Mouse (Mus musculus) MEL (cell line): ENCODE measurements at regions not wholly inside any gene's neighbourhood (a gene's known extent, or its start where the extent isn't known, plus 50 kb on each side); places are given as distances from the start of the nearest gene placed in this dataset.

Experiments
- CHD2 ChIP-seq: IDR thresholded peaks from 2 replicates; pipeline ENCODE4 v1.6.1; 2011; ENCODE audit warnings: low read length, improper control_type of control experiment
- CTCF ChIP-seq, 3 experiments: IDR thresholded peaks in 2 of 3; conservative IDR thresholded peaks in 1 of 3; 2 replicates each; pipeline ENCODE4 v1.5.1; 2011 to 2012; ENCODE audit warnings: low read length in 3 of 3, low read depth in 2 of 3, mild to moderate bottlenecking in 2 of 3, improper control_type of control experiment in 1 of 3, inconsistent platforms in 1 of 3, mixed read lengths in 1 of 3, moderate library complexity in 1 of 3; ENCODE audit not compliant: control insufficient read depth in 1 of 3, insufficient read depth in 1 of 3, poor library complexity in 1 of 3, severe bottlenecking in 1 of 3
- ELF1 ChIP-seq: IDR thresholded peaks from 2 replicates; pipeline ENCODE4 v1.6.1; 2014; ENCODE audit warnings: low read depth, mild to moderate bottlenecking, inconsistent platforms, low read length, improper control_type of control experiment, moderate library complexity
- ETS1 ChIP-seq: IDR thresholded peaks from 2 replicates; pipeline ENCODE4 v1.6.1; 2012; ENCODE audit warnings: low read depth, mild to moderate bottlenecking, inconsistent platforms, low read length, improper control_type of control experiment, moderate library complexity
- GATA1 ChIP-seq: IDR thresholded peaks from 2 replicates; pipeline ENCODE4 v1.6.1; 2011; ENCODE audit warnings: low read depth, low read length, improper control_type of control experiment
- MAFK ChIP-seq: IDR thresholded peaks from 2 replicates; pipeline ENCODE4 v1.6.1; 2011; ENCODE audit warnings: low read depth, mild to moderate bottlenecking, low read length, improper control_type of control experiment, borderline replicate concordance
- MYB ChIP-seq: IDR thresholded peaks from 2 replicates; pipeline ENCODE4 v1.6.1; 2011; ENCODE audit warnings: mild to moderate bottlenecking, low read depth, low read length, improper control_type of control experiment
- POLR2A ChIP-seq, 2 experiments: IDR thresholded peaks; 2 replicates each; pipeline ENCODE4 v1.6.1; 2011 to 2012; ENCODE audit warnings: low read length in 2 of 2, mild to moderate bottlenecking in 2 of 2, control low read depth in 1 of 2, improper control_type of control experiment in 1 of 2, low read depth in 1 of 2, moderate library complexity in 1 of 2; ENCODE audit not compliant: control insufficient read depth in 1 of 2, insufficient read depth in 1 of 2, poor library complexity in 1 of 2
- RAD21 ChIP-seq: IDR thresholded peaks from 2 replicates; pipeline ENCODE4 v1.6.1; 2011; ENCODE audit warnings: mild to moderate bottlenecking, low read depth, low read length, improper control_type of control experiment
- TBP ChIP-seq: IDR thresholded peaks from 2 replicates; pipeline ENCODE4 v1.8.0; 2011; ENCODE audit warnings: low read depth, low read length, improper control_type of control experiment
- UBTF ChIP-seq: IDR thresholded peaks from 2 replicates; pipeline ENCODE4 v1.6.1; 2012; ENCODE audit warnings: low read depth, mild to moderate bottlenecking, inconsistent platforms, low read length, improper control_type of control experiment, moderate library complexity, borderline replicate concordance; ENCODE audit not compliant: insufficient read depth
- USF1 ChIP-seq: IDR thresholded peaks from 2 replicates; pipeline ENCODE4 v1.6.1; 2014; ENCODE audit warnings: low read depth, mild to moderate bottlenecking, inconsistent platforms, low read length, improper control_type of control experiment, moderate library complexity
- ZC3H11A ChIP-seq: IDR thresholded peaks from 2 replicates; pipeline ENCODE4 v1.6.1; 2012; ENCODE audit warnings: low read depth, mild to moderate bottlenecking, inconsistent platforms, low read length, improper control_type of control experiment

DNA sequence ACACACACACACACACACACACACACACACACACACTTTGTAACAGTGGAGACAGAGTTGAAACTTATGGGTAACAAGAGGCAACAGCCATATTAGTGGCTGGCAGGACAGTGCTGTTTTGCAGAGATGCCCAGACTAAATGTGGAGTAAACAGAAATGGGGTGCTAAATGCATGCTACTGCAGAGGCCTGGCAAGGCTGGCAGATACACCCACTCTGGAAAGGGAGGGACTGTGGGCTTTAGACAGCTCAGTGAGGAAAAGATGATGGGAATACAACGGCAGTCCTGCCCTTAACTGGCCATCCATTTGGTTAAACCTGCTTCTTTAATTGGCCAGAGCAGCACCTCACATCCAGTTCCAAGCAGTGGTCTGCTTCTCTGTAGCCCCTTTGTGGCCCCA, 113.7 kb upstream of the Topaz1 start:
- TF ChIP-seq CHD2 (no peak), ELF1 (no peak), CTCF (IDR thresholded peaks at IDR 0.05 in 2 of 3, conservative IDR thresholded peaks at IDR 0.05 in 1 of 3; ENCODE audit: control insufficient read depth in 1 of 3, insufficient read depth in 1 of 3, low read depth in 2 of 3, low read length in 3 of 3, poor library complexity in 1 of 3, severe bottlenecking in 1 of 3) (no peak), USF1 (no peak), POLR2A (IDR thresholded peaks at IDR 0.05; ENCODE audit: control insufficient read depth in 1 of 2, insufficient read depth in 1 of 2, low read depth in 1 of 2, low read length in 2 of 2, poor library complexity in 1 of 2) (no peak), MYB (no peak), MAFK (no peak), ETS1 (no peak), GATA1 (no peak), UBTF (no peak), ZC3H11A (no peak), TBP (no peak), RAD21 (no peak)
